23 mouse cellular contexts compared by ENCODE assay signal in the genomic region with DNA sequence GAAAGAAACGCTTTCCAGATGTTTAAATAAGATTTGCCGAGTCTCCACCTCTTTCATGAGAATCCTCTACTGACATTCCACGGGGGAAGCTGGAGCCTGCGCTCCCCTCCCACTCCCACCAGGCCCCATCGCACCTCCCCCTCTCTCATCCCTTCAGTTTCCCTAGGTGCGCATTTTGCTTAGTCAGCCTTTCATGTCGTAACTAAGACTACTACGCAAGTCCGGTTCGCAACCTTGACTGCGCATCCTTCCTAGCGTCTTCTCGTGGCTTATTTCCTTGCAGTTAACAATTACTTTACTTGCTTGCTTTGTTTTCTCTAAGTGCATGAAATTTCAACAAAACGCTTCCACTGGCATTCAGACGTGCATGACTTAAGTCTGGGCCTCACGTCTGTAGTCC. TPM values are rescaled to one million over a fixed set of nuclear protein-coding genes. Genes with fewer than 3 reads are reported as not detected.
DNase-seq lines count a peak whose midpoint lies in the region; ATAC-seq and TF ChIP-seq lines count a peak whose summit lies in the region.
"Had no signal": no experiment of that assay in that cellular context is flagged by ENCODE, and none has a peak within 500 bp of the region (broad histone marks: within the 10 kb centered on the region; RNA-seq: fewer than 3 reads in every experiment).

No protein-coding gene starts in this region.

- TF ChIP-seq CTCF in E14TG2a.4 (conservative IDR thresholded peaks at IDR 0.05; ENCODE audit: low read length): no peak

- H3K27me3 ChIP-seq in intestine, embryonic 14.5 days (replicated peaks; ENCODE audit: control insufficient read depth, insufficient read depth, low read length): no peaks in the 10 kb centered on the region
- no peaks in the 10 kb centered on the region for H3K27me3 ChIP-seq in intestine, embryonic 15.5 days (replicated peaks)
- no peaks in the 10 kb centered on the region for H3K27me3 ChIP-seq in E14TG2a.4 (ENCODE audit: insufficient read depth, low read length)
- H3K27me3 ChIP-seq in embryonic facial prominence, embryonic 12.5 days: no peaks in the 10 kb centered on the region
- H3K27me3 ChIP-seq in midbrain, embryonic 13.5 days: no peaks in the 10 kb centered on the region
- H3K27me3 ChIP-seq: hindbrain, embryonic 12.5 days; Patski had no signal

- H3K9ac ChIP-seq in intestine, embryonic 14.5 days (ENCODE audit: low read length): no peak overlapping the region
- H3K9ac ChIP-seq in intestine, embryonic 15.5 days: no peak overlapping the region
- H3K9ac ChIP-seq in embryonic facial prominence, embryonic 12.5 days: no peak overlapping the region
- H3K9ac ChIP-seq in midbrain, embryonic 13.5 days (replicated peaks): no peak overlapping the region
- H3K9ac ChIP-seq: forebrain, postnatal 0 days; hindbrain, embryonic 12.5 days had no signal

- no peaks in the 10 kb centered on the region for H3K9me3 ChIP-seq in intestine, embryonic 14.5 days (ENCODE audit: control insufficient read depth, low read length)
- no peaks in the 10 kb centered on the region for H3K9me3 ChIP-seq in intestine, embryonic 15.5 days
- H3K9me3 ChIP-seq in E14TG2a.4 (ENCODE audit: low read length): no peaks in the 10 kb centered on the region
- H3K9me3 ChIP-seq in embryonic facial prominence, embryonic 12.5 days: no peaks in the 10 kb centered on the region
- no peaks in the 10 kb centered on the region for H3K9me3 ChIP-seq in midbrain, embryonic 13.5 days
- H3K9me3 ChIP-seq: heart, embryonic 10.5 days; hindbrain, embryonic 12.5 days had no signal

- H3K4me1 ChIP-seq in intestine, embryonic 14.5 days (replicated peaks; ENCODE audit: control insufficient read depth, insufficient read depth, low read length): peaks cover 10% of the 10 kb centered on the region
- H3K4me1 ChIP-seq in intestine, embryonic 15.5 days (replicated peaks): peaks cover 13% of the 10 kb centered on the region
- H3K4me1 ChIP-seq in E14TG2a.4 (replicated peaks; ENCODE audit: low read depth, low read length): peaks cover 70% of the 10 kb centered on the region
- peaks cover 16% of the 10 kb centered on the region; the same call in 1 of the 2 replicates for H3K4me1 ChIP-seq in embryonic facial prominence, embryonic 12.5 days
- H3K4me1 ChIP-seq in midbrain, embryonic 13.5 days (replicated peaks): peaks cover 20% of the 10 kb centered on the region

- ATAC-seq in intestine, embryonic 14.5 days (replicated peaks; ENCODE audit: low FRiP score, low TSS enrichment, low read depth): no peak
- ATAC-seq in intestine, embryonic 15.5 days: no peak
- ATAC-seq in embryonic facial prominence, embryonic 12.5 days (ENCODE audit: insufficient number of reproducible peaks, insufficient read depth, low FRiP score, low TSS enrichment): no peak
- ATAC-seq in monocyte, adult 5-6 weeks (replicated peaks; ENCODE audit: insufficient number of reproducible peaks, low FRiP score, low TSS enrichment, poor library complexity, severe bottlenecking): no peak
- no peak for ATAC-seq in midbrain, embryonic 13.5 days
- ATAC-seq: forebrain, postnatal 0 days; inflammation-experienced regulatory T-cells, adult 6 months had no signal

- H3K27ac ChIP-seq in intestine, embryonic 14.5 days (ENCODE audit: low read depth): no peak overlapping the region
- H3K27ac ChIP-seq in intestine, embryonic 15.5 days: no peak overlapping the region
- no peak overlapping the region for H3K27ac ChIP-seq in embryonic facial prominence, embryonic 12.5 days
- H3K27ac ChIP-seq in midbrain, embryonic 13.5 days: no peak overlapping the region
- H3K27ac ChIP-seq: heart, embryonic 10.5 days; hindbrain, embryonic 12.5 days had no signal

- H3K4me2 ChIP-seq in intestine, embryonic 14.5 days (ENCODE audit: low read length): peak overlapping the region; percentile 87; the same call in 1 of the 2 replicates
- no peak overlapping the region for H3K4me2 ChIP-seq in intestine, embryonic 15.5 days (replicated peaks)
- 0 out of 2 replicates have a peak overlapping the region, but pooled peaks have one; percentile 7 for H3K4me2 ChIP-seq in embryonic facial prominence, embryonic 12.5 days (replicated peaks)
- H3K4me2 ChIP-seq in midbrain, embryonic 13.5 days (replicated peaks): no peak overlapping the region

- 69% methylated on average over 16 of the region's 16 CpGs for WGBS in intestine, embryonic 14.5 days
- 71% methylated on average over 16 of the region's 16 CpGs for WGBS in intestine, embryonic 15.5 days
- 58% methylated on average over 16 of the region's 16 CpGs for WGBS in embryonic facial prominence, embryonic 12.5 days
- 83% methylated on average over 16 of the region's 16 CpGs for WGBS in midbrain, embryonic 13.5 days

- no peaks in the 10 kb centered on the region for H3K36me3 ChIP-seq in intestine, embryonic 14.5 days (ENCODE audit: control insufficient read depth, insufficient read depth, low read length)
- H3K36me3 ChIP-seq in intestine, embryonic 15.5 days: no peaks in the 10 kb centered on the region
- H3K36me3 ChIP-seq in E14TG2a.4 (ENCODE audit: insufficient read depth, low read length): peaks cover 39% of the 10 kb centered on the region
- 0 out of 2 replicates have a peak, but pooled peaks cover 3% of the 10 kb centered on the region for H3K36me3 ChIP-seq in embryonic facial prominence, embryonic 12.5 days
- H3K36me3 ChIP-seq in midbrain, embryonic 13.5 days: no peaks in the 10 kb centered on the region; the same call in 1 of the 2 replicates
- H3K36me3 ChIP-seq: heart, embryonic 10.5 days had no signal

- H3K4me3 ChIP-seq in intestine, embryonic 14.5 days (ENCODE audit: low read depth, low read length): no peak overlapping the region
- no peak overlapping the region for H3K4me3 ChIP-seq in intestine, embryonic 15.5 days (replicated peaks)
- H3K4me3 ChIP-seq in E14TG2a.4 (replicated peaks; ENCODE audit: low read length): peak overlapping the region; percentile 94; the same call in 1 of the 2 replicates
- H3K4me3 ChIP-seq in embryonic facial prominence, embryonic 12.5 days: no peak overlapping the region
- no peak overlapping the region for H3K4me3 ChIP-seq in midbrain, embryonic 13.5 days (replicated peaks)
- H3K4me3 ChIP-seq: hindbrain, embryonic 12.5 days had no signal

- DNase-seq in intestine, embryonic 14.5 days (ENCODE audit: low spot score): no peak
- peak; percentile 78 for DNase-seq in ES-CJ7 (ENCODE audit: low read depth, low spot score)
- DNase-seq in spleen, postnatal 4 days (ENCODE audit: low spot score in 2 of 2): no peak
- DNase-seq: adrenal gland, adult 8-10 months; cerebellum, adult 11 months; cerebellum, adult 8-10 months; cerebellum, postnatal 14 days; embryo, embryonic 11 days; forebrain, postnatal 0 days; gastrocnemius, postnatal 14 days; heart, postnatal 10 days; heart, postnatal 4 days had no signal

RNA-seq across cellular contexts. Expression of a gene that starts 2.0 kb away (rescaled TPM):
- 12.8 and 13.8 TPM in 2 replicates for polyA plus RNA-seq in intestine, embryonic 14.5 days (2014; fragmentation: Nextera tagmentation; extraction: Ambion mirVana)
- 9.3 and 11.5 TPM in 2 replicates for polyA plus RNA-seq in intestine, embryonic 15.5 days (2015; fragmentation: Nextera tagmentation; extraction: Ambion mirVana)
- polyA plus RNA-seq in embryonic facial prominence, embryonic 12.5 days (2016; fragmentation: Nextera tagmentation; extraction: Ambion mirVana): 21.1 and 22.2 TPM in 2 replicates
- total RNA-seq in monocyte, adult 5-6 weeks (2017): 0.29 to 0.32 TPM in 2 of 3 replicates, not detected in the other
- polyA plus RNA-seq in midbrain, embryonic 13.5 days (2015; fragmentation: Nextera tagmentation; extraction: Ambion mirVana): 15.9 and 16.8 TPM in 2 replicates

RNA-seq across cellular contexts. Expression of a gene that starts 8.8 kb away (rescaled TPM):
- polyA plus RNA-seq in intestine, embryonic 14.5 days (2014; fragmentation: Nextera tagmentation; extraction: Ambion mirVana): 182 and 191 TPM in 2 replicates
- 194 and 215 TPM in 2 replicates for polyA plus RNA-seq in intestine, embryonic 15.5 days (2015; fragmentation: Nextera tagmentation; extraction: Ambion mirVana)
- 175 and 183 TPM in 2 replicates for polyA plus RNA-seq in embryonic facial prominence, embryonic 12.5 days (2016; fragmentation: Nextera tagmentation; extraction: Ambion mirVana)
- total RNA-seq in monocyte, adult 5-6 weeks (2017): 85.9 to 92.1 TPM (median 87.1 TPM) in 3 replicates
- polyA plus RNA-seq in midbrain, embryonic 13.5 days (2015; fragmentation: Nextera tagmentation; extraction: Ambion mirVana): 453 and 504 TPM in 2 replicates

RNA-seq across cellular contexts. Expression of a gene that starts 21.5 kb away (rescaled TPM):
- polyA plus RNA-seq in intestine, embryonic 14.5 days (2014; fragmentation: Nextera tagmentation; extraction: Ambion mirVana): 2.1 and 2.6 TPM in 2 replicates
- 1.2 and 1.7 TPM in 2 replicates for polyA plus RNA-seq in intestine, embryonic 15.5 days (2015; fragmentation: Nextera tagmentation; extraction: Ambion mirVana)
- 2.9 and 4.1 TPM in 2 replicates for polyA plus RNA-seq in embryonic facial prominence, embryonic 12.5 days (2016; fragmentation: Nextera tagmentation; extraction: Ambion mirVana)
- not detected in 3 replicates for total RNA-seq in monocyte, adult 5-6 weeks (2017)
- 3.1 and 4.2 TPM in 2 replicates for polyA plus RNA-seq in midbrain, embryonic 13.5 days (2015; fragmentation: Nextera tagmentation; extraction: Ambion mirVana)
- total RNA-seq: adrenal gland, adult 8-10 months; common myeloid progenitor, adult 5-6 weeks; heart, postnatal 10 days; heart, postnatal 4 days had no signal
- polyA plus RNA-seq: gonadal fat pad, adult 2 months; inflammation-experienced regulatory T-cells, adult 6 months; Patski had no signal

RNA-seq across cellular contexts. Expression of a gene that starts 55.2 kb away (rescaled TPM):
- polyA plus RNA-seq in intestine, embryonic 14.5 days (2014; fragmentation: Nextera tagmentation; extraction: Ambion mirVana): 9.0 and 9.4 TPM in 2 replicates
- 15.9 and 16.0 TPM in 2 replicates for polyA plus RNA-seq in intestine, embryonic 15.5 days (2015; fragmentation: Nextera tagmentation; extraction: Ambion mirVana)
- 8.8 and 8.9 TPM in 2 replicates for polyA plus RNA-seq in embryonic facial prominence, embryonic 12.5 days (2016; fragmentation: Nextera tagmentation; extraction: Ambion mirVana)
- total RNA-seq in monocyte, adult 5-6 weeks (2017): 0.95 to 2.5 TPM (median 1.6 TPM) in 3 replicates
- 5.3 and 5.4 TPM in 2 replicates for polyA plus RNA-seq in midbrain, embryonic 13.5 days (2015; fragmentation: Nextera tagmentation; extraction: Ambion mirVana)

Comparison
In these comparisons a context has a peak if more than half of its experiments do, and no peak if none do; other contexts are left out.
1. H3K4me2 ChIP-seq: peak in intestine, embryonic 14.5 days (single experiment) and embryonic facial prominence, embryonic 12.5 days (single experiment); none in intestine, embryonic 15.5 days (single experiment) and midbrain, embryonic 13.5 days (single experiment).